Mouse (Mus musculus): ENCODE results near the gene Rnf6.
"Not testable (repeated sequence)": the region's sequence is repeated elsewhere in the genome, so short reads cannot be mapped to it uniquely, and the experiment has no call there.

Rnf6 gene

GRCm38 (mm10) chr5:146230864-146231654, 9.7 kb upstream of the Rnf6 start, which contains the start of gene Cdk8:
Gene Cdk8, plus strand, starts transcription at chr5:146231230.
- peak; percentile 91 to 93 for DNase-seq (ENCODE audit: low spot score in 2 of 2)

- no peak for DNase-seq (ENCODE audit: low spot score in 2 of 2)
Measured at GRCm38 (mm10) chr5:146229869-146230650, 8.7 kb upstream of the Rnf6 start.

GRCm38 (mm10) chr5:146227496-146227895, 6.1 kb upstream of the Rnf6 start:
- DNase-seq (ENCODE audit: low spot score in 2 of 2), result no peak

- no peak for DNase-seq (ENCODE audit: low spot score in 2 of 2)
Measured at GRCm38 (mm10) chr5:146223786-146224185, 2.4 kb upstream of the Rnf6 start.

- no peak for DNase-seq (ENCODE audit: low spot score in 2 of 2)
Measured at GRCm38 (mm10) chr5:146221722-146222121, 367 bp upstream of the Rnf6 start.

GRCm38 (mm10) chr5:146220501-146220878, 865 bp downstream of the Rnf6 start:
- DNase-seq (ENCODE audit: low spot score in 2 of 2), result no peak

- DNase-seq (ENCODE audit: low spot score in 2 of 2), result no peak
Measured at GRCm38 (mm10) chr5:146205537-146205936, 15.8 kb downstream of the Rnf6 start.

GRCm38 (mm10) chr5:146203921-146204320, 17.4 kb downstream of the Rnf6 start:
- DNase-seq (ENCODE audit: low spot score in 2 of 2), result no peak

GRCm38 (mm10) chr5:146200580-146200979, 20.8 kb downstream of the Rnf6 start:
- no peak for DNase-seq (ENCODE audit: low spot score in 2 of 2)

GRCm38 (mm10) chr5:146199540-146199939, 21.8 kb downstream of the Rnf6 start:
- no peak for DNase-seq (ENCODE audit: low spot score in 2 of 2)

GRCm38 (mm10) chr5:146199073-146199472, 22.3 kb downstream of the Rnf6 start:
- no peak for DNase-seq (ENCODE audit: low spot score in 2 of 2)

- no peak for DNase-seq (ENCODE audit: low spot score in 2 of 2)
Measured at GRCm38 (mm10) chr5:146193360-146193759, 28.0 kb downstream of the Rnf6 start.

GRCm38 (mm10) chr5:146190501-146191269, 30.7 kb downstream of the Rnf6 start:
- DNase-seq (ENCODE audit: low spot score in 2 of 2), result no peak

GRCm38 (mm10) chr5:146190093-146190492, 31.3 kb downstream of the Rnf6 start:
- no peak for DNase-seq (ENCODE audit: low spot score in 2 of 2)

GRCm38 (mm10) chr5:146188712-146189111, 32.6 kb downstream of the Rnf6 start:
- DNase-seq (ENCODE audit: low spot score in 2 of 2), result no peak

GRCm38 (mm10) chr5:146188144-146188543, 33.2 kb downstream of the Rnf6 start:
- DNase-seq (ENCODE audit: low spot score in 2 of 2), result no peak

GRCm38 (mm10) chr5:146187441-146187840, 33.9 kb downstream of the Rnf6 start:
- peak; percentile 36 to 39 for DNase-seq (ENCODE audit: low spot score in 2 of 2)

- DNase-seq (ENCODE audit: low spot score in 2 of 2), result not testable (repeated sequence)
Measured at GRCm38 (mm10) chr5:146185204-146185603, 36.2 kb downstream of the Rnf6 start, which contains the start of gene 1700001J03Rik. Gene 1700001J03Rik, minus strand, starts transcription at chr5:146185304.

- DNase-seq (ENCODE audit: low spot score in 2 of 2), result not testable (repeated sequence)
Measured at GRCm38 (mm10) chr5:146172744-146173143, 48.6 kb downstream of the Rnf6 start.

GRCm38 (mm10) chr5:146170621-146171020, 50.7 kb downstream of the Rnf6 start, which contains the start of gene Gm6309:
Gene Gm6309, minus strand, starts transcription at chr5:146170721.
- DNase-seq (ENCODE audit: low spot score in 2 of 2), result not testable (repeated sequence)

GRCm38 (mm10) chr5:146160439-146160838, 60.9 kb downstream of the Rnf6 start, which contains the start of gene Gm5565:
Gene Gm5565, minus strand, starts transcription at chr5:146160539.
- DNase-seq (ENCODE audit: low spot score in 2 of 2), result not testable (repeated sequence)

Measured in heart, adult 9 months (tissue).